Mouse (Mus musculus) right cerebral cortex, postnatal 14 days (tissue): ENCODE data around the gene Gm17387.

Experiments
- DNase-seq: peaks from one replicate; pipeline ENCODE4 v3.0.0; 2022

The Gm17387 gene

DNA sequence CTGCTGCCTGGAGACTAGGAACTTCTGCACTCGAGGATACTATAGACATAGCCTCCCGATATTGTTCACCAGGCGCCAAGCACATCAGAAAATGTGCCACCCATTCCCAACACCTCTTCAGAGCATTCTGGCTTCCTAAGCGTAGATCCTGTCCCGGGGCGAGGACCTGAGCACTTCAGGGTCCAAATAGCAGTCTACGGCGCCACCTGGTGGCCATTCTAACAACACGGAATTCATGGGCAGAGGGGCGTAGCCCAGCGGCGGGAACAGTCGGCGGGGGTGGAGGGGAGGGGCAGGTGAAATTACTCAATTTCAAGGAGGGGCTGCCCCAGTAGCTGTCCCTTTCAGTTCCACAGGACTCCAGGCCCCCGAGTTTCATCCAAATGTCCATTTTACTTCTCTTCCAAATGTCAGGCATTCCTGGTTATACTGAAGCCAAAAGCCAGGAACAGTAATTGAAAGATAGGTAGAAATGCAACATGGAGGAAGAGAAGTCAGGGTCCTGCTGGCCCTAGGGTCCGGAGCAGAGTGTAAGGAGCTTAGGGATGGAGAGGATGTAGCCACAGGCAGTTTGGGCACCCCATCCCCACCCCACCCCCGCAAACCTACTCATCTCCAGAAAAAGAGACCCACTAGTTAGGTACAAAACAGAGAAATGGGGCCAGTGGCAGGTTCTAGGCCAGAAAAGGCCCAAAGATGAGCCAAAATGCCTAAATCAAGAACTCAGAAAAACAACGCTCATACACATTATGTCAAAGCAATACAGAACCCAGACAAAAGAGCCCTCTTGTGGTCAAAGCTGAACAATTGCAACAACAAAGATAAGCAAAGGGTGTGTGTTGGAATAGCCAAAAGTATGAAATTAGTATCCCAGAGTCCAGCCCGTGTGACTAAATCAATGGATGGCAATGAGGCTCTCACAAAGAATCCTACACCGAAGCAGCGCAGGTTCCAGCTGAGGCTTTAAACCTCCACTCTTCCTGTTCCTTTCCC, 19.6 kb downstream of the Gm17387 start:
- peak; percentile 93 for DNase-seq

DNA sequence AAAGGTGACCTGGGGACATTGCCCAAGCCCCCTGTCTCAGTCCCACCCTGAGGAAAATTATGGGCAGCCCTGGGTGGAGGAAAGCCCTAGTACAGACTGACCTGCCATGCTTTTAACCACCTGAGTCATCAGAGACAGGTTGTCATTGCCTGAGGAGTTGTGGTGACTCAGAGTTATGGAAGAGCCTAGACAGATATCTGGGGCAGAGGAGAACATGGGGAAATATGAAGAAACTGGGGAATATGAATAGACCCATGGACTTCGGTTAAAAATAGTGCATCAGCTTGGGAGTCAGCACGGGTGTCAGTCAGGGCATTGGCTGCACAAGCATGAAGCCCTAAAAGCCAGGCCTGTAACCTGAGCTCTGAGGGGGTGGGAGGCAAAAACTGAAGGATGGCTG, 20.4 kb downstream of the Gm17387 start:
- DNase-seq: no peak

DNA sequence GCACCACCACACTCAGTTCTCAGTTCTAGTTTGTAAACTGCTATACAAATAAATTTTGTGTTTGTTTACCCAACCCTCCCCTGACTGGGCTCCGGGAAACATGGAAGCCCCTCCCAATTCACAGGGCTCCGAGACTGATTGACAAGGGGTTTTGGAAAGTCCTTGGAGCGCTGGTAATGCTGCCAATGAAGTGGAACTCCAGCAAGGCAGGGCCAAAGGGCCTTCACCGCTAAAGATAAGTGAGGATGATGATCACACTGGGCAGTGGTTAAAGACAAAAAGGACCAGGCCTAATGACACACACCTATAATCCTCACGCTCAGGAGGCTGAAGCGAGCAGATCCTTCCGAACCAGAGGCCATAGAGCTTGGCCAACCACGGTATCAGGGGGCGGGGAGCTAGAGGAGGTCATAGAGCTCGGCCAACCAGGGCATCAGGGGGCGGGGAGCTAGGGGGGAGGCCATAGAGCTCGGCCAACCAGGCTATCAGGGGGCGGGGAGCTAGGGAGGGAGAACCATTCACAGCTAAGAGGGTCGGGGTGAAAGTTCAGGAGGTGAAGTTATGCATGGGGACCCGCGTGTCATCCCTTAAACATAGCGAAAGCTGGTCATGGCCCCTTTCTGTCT, 22.2 kb downstream of the Gm17387 start:
- no peak for DNase-seq

DNA sequence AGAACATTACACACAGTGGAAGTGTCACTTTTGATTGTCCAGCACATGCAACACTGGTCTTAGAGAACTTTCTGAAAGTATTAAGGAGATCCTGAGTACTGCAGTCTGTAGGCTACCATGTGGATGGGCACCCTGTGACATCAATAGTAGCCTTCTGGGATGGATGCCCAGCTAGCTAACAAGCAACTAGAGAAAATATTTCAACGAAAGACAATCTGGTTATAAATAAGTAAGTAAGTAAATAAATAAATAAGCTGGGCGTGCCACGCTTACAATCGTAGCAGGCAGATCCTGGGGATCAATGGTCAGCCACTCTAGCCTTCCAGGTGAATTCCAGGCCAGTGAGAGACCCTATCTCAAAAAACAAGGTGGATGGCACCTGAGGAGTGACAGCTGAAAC, 23.1 kb downstream of the Gm17387 start:
- no peak for DNase-seq

DNA sequence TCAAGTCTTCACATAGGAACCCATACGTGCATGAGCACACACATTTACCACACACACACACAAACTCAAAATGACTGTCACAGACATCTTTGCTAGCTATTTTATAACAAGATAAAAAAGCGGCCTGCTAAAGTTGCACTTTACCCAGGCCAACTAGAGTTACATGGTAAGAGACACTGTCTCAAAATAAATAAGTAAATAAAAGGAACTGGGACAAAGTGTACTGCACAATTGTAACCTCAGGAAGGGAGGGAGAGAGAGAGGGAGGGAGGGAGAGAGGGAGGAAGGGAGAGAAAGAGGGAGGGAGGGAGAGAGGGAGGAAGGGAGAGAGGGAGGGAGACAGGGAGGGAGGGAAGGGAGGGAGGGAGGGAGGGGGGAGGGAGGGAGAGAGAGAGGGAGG, 23.5 kb downstream of the Gm17387 start:
- DNase-seq: no peak

DNA sequence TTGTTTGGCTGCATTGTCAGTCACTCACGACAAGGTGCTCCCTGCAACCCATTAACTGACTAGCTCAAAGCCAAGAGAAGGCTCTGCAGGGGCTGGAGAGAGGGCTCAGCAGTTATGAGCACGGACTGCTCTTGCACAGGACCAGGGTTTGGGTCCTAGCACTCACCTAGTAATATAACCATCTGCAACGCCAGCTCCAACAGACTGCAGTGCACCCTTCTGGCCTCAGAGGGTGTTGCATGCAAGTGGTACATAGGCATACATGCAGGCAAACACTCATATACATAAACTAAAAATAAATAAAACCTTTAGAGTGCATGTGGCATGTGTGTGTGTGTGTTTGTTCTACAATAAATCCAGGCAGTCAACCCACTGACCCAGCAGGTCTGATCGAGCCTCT, 26.9 kb downstream of the Gm17387 start:
- no peak for DNase-seq

DNA sequence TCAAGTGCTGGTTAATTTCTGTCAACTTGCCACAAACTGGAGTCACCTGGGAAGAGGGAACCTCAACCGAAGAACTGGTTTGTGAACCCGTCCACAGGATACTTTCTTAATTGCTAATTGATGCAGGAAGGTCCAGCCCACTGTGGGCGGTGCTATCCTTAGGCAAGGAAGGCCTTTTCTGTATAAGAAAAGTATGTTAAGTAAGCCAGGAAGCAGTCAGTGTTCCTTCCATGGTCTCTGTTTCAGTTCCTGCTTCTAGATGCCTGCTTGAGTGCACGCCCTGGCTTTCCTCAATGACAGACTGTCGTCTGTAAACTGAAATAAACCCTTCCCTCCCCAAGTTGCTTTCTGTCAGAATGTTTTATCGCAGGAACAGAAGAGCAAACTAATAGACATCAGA, 28.0 kb downstream of the Gm17387 start:
- no peak for DNase-seq

DNA sequence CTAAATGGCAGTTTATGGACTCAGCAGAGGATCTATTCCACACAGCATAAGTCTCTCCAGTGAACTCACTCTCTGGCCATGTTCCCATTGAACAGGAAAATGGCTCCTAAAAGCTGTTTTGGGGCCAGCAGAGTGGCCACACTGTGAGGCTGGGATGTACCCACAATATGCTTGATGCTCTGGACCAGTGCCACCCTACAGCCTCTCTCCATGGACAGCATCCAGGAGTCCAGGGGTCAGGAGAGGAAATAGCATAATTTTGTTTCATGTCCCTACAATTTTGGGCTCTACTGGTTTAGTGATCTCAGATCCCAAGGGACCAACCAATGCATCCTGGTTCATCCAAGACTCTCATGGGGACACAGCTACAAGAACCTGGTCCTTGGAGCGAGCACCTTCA, 28.6 kb downstream of the Gm17387 start:
- DNase-seq: no peak

DNA sequence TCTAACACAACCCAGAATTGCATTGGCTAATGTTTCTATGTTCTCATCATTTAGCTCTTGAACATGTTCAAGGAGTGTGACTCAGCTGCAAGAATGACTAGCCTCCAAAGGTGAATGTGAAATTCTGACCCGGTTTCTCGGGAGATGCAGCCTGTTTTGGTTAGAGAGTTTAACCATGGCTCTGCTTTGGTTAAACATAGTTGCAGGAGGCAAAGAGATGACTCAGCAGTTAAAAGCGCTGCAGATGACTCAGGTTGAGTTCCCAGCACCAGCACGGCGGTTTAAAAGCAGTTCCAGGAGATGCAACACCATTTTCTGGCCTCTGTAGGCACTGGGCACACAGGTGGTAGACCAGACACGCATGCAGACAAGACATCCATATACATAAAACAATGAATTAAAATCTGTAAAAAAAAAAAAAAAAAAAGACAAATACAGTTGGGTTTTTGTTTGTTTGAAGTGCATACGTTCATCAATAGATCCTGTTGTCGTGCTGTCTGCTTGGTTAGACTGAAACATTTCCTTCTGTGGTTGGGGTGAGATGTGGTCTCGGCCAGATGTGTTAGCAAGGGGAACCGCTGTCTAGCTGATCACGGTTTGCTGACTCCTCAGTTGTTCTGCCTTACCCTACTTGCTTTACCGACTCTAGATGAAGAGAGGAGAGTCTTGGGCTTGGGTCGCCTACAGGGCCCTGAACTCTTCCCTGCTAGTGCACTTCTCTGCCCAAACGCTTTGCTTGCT, 29.8 kb downstream of the Gm17387 start:
- DNase-seq: no peak

DNA sequence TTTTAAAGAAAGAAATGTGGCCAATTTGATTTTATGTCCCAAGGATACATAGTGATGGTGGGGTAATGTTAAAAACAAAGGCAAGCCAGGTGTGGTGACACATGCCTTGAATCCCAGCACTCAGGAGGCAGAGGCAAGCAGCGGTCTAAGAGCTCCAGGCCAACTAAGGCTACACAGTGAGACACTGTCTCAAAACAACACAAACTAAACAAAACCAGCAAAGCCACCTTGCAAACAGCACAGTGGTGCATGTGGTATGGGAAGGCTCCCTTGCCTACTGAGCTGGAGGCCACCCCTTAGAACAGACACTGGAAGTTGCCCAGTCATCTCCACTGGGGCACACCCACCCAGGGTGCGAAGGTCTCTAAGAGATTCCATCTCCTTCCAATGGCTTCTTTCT, 31.0 kb downstream of the Gm17387 start:
- no peak for DNase-seq

DNA sequence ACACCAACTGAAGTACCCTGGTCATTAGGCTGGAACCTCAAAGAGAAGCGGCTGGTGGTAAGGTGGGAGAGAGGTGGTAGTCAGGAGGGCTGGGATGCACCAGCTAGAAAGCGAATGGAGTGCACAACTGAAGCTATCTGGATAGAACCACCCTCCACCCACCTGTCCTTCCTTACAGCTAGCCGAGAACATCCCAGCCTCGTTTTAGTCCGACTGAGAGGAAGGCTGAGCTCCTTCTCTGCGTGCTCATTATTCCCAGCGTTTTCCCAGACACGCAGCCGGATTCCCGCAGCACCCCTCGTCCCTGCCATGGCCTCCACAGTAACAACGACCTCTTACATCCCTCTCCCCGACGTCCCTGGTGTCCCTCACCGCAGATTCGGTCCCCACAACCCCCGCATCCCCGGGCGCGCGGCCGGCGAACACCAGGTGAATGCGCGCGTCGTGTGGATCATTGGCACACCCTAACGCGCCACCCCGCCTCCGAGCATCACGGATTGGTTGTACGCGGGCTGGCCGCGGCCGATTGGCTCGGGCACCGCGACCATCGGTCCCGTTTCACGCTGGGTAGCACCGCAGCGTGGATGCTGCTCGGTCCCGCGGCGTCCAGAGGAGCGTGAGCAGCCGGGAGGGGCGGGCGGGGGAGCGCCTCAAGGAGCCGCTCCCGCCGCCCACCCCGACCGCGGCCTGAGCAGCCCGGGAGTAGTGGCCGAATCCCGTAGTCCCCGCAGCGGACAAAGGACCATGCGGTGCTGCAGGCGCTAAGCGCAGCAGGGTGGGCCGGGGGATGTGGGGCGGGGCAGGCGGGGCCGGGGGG, 31.7 kb downstream of the Gm17387 start, which contains the start of gene B4galnt4:
Gene B4galnt4 (plus strand): TSS at position 679 of the 817 bp plus-strand sequence.
- peak; percentile 93 for DNase-seq

DNA sequence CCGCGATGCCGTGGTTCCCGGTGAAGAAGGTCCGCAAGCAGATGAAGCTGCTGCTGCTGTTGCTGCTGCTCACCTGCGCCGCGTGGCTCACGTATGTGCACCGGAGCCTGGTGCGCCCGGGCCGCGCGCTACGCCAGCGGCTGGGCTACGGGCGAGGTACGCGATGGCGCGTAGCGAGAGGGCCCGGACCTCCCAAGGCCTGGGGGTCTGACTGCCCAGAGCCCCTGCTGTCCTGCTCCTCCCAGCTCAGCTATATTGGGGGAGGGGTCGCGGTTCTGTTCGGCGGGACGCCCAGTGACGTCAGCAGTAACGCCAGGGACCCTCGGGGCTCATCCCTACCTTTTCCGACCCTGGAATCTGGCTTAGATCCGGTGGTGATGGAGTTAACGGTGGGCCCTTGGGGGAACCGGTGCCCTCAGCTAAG, 32.4 kb downstream of the Gm17387 start:
- DNase-seq: no peak

DNA sequence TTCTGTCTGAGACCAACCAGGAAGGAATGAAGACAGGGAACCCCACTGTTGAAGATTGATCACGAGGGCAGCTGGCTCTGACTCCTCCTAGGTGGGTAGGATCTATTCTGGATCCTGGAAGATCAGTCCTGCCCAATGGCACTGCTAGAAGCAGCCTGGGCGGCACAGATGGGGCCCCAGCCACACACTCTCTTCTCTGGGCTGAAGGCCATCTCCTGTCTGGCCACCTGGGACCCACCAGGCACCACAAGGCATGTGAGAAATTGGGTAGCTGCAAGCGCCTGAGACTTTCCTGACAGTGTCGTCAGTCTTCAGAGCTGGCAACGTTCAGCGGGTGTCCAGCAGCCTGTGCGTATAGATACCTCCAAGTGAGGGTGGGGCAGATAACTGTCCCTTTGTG, 33.6 kb downstream of the Gm17387 start:
- DNase-seq: peak; percentile 32

DNA sequence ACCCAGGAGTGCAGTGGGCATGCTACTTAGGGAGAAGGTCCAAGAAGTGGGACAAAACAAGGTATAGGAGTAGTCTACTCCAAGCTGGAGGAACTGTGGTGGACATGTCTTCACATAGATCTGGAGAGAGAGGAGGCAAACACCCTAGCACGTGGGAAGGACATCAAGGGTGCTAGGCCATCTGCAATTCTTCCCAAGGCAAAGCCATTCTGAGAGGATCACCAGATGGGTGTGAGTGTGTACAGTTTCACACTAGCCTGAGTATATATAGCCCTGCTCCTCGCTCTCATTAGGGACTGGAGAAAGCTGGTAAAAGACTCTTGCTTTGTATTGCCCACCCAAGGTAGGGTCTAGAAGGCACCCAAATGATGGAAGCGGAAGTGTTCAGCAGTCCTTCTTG, 34.4 kb downstream of the Gm17387 start:
- DNase-seq: no peak

DNA sequence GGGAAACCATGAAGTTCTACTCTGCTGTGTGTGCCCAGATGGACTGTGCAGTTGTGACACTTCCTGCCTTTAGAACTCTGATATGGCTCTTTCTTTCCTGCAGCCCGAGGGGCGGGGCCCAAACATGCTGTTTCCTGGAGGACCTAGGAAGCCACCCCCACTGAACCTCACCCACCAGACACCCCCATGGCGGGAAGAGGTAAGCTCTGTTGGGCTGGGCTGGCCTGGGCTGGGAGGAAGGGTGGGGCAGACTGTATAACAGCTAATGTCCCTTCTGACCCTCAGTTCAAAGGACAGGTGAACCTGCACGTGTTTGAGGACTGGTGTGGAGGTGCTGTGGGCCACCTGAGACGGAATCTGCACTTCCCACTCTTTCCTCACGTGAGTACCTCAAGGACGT, 35.2 kb downstream of the Gm17387 start:
- no peak for DNase-seq

DNA sequence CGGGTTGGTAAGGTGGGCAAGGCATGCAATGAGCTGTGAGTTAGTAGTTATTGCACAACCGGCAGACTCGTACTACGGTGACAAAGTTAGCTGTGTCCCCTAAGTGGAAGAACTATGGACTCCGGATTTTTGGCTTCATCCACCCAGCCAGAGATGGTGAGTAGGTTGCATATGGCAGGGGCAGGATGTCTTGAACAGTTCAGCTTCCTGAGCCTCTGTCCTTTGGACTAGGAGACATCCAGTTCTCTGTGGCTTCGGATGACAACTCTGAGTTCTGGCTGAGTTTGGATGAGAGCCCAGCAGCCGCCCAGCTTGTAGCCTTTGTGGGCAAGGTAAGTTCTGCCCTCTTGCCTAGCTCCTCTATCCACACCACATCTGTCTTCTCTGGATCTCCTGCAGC, 35.6 kb downstream of the Gm17387 start:
- DNase-seq: no peak

DNA sequence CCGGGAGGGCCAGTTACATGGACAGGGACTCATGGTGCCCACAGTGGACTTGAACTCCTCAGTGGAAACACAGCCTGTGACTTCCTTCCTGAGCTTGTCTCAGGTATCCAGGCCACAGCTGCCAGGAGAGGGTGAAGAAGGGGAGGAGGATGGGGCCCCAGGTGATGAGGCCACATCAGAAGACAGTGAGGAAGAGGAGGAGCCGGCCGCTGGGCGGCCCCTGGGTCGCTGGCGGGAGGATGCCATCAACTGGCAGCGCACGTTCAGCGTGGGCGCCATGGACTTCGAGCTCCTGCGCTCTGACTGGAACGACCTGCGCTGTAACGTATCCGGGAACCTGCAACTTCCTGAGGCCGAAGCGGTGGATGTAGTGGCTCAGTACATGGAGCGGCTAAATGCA, 39.4 kb downstream of the Gm17387 start:
- no peak for DNase-seq

DNA sequence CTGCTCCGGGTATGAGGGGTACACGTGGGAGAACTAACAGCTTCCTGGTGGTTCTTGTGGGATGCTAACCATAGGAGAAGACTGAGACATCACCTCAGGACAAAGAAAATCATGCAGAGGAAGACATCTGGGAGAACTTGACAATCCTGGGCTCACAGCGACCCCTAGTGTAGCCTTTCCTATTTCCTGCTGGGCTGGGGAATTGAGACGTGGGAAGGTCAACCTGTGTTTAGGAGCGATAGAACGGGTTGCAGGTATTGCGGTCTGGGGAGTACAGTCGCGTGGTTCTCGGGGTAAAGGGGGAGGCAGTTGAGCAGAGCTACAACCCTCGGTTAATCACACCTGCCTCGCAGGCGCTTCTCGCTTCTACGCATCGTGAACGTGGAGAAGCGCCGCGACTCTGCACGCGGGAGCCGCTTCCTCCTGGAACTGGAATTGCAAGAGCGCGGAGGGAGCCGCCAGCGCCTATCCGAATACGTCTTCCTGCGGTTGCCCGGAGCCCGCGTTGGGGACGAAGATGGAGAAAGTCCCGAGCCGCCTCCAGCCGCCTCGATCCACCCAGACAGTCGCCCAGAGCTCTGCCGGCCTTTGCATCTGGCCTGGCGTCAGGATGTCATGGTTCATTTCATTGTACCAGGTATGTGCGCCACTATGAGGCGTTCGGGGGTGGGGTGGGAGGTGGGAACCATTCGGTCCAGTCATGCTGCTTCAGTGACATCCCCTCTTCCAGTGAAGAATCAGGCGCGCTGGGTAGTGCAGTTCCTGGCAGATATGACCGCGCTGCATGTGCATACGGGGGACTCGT, 41.3 kb downstream of the Gm17387 start:
- DNase-seq: peak; percentile 78

DNA sequence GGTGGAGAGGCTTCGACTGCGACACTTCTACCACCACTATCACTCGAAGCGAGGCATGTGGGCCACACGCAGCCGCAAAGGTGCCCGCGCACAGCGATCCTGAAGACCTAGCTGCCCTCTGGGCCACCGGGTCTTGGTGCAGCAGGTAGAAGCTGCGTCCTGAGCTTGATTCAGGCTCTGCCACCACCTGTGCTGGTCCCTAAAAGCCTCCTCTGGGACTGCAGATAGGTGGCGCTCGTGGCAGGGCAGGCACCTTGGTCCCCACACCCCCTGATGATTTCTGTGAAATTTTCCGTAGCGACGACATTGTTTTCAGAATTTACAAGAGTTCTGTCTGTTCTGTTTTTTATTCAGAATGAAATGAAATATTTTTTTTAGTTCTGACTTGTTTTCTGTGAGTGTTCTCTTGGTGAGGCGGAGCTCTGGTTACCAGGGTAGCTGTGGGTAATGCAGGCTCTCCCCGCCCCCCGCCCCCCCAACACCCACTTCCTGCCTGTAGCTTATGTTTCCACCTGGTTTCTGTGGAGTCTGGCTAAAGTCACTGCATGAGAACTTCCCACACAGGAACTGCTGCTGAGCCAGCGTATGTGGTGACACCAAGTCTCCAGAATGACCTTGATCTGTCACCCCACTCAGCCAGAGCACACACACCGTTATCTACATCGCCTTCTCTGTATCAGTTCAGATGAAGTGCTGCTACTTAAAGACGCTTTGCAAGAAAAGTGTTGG, 43.2 kb downstream of the Gm17387 start:
- no peak for DNase-seq

DNA sequence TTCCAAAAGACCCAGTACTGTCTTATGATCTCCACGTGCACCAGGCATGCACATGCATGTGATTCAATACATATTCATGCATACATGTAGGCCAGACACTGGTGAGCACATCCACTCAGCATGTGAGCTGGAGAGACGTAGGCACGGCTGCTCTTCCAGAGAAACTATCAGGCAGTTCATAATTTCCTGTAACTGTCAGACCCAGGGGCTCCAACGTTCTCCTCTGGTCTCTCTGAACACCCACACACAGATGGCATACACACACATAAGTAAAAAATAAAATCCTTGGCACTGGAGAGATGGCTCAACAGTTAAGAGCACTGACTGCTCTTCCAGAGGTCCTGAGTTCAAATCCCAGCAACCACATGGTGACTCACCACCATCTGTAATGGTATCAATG, 44.9 kb downstream of the Gm17387 start:
- DNase-seq: no peak

DNA sequence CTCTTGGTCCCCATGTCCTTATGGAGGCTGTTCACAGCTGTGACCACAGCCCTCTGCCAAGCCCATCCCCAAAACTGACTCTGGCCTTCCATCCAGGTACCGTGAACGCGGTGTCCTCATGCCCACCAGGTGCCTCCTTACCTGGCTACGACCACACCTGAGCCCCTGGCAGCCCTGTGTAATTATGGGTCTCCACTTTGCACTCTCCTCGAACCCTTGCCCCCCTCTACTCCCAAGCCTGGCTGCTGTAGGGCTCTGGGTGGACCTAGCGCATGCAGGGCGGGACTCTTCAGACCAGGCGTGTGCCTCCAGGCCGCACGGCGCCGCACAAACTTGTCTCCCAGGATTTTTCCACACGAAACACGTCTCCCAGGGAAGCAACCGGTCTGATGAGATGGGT, 48.9 kb downstream of the Gm17387 start, which contains the start of gene Pkp3:
Gene Pkp3 (plus strand): TSS at position 378 of the 400 bp plus-strand sequence.
- DNase-seq: no peak
